Mouse (Mus musculus): ENCODE results near the gene Polr2l.
A peak's percentile ranks its signal among the peaks of the same experiment; 100 is the strongest.

The Polr2l gene

GRCm38 (mm10) chr7:141467230-141468030, 7.5 kb downstream of the Polr2l start, which contains the start of gene Cd151:
Gene Cd151, plus strand, starts transcription at chr7:141467392.
- peak; percentile 83 for DNase-seq

- DNase-seq, result no peak
These were observed 8.3 kb downstream of the Polr2l start for GRCm38 (mm10) chr7:141466607-141467148.

DNA sequence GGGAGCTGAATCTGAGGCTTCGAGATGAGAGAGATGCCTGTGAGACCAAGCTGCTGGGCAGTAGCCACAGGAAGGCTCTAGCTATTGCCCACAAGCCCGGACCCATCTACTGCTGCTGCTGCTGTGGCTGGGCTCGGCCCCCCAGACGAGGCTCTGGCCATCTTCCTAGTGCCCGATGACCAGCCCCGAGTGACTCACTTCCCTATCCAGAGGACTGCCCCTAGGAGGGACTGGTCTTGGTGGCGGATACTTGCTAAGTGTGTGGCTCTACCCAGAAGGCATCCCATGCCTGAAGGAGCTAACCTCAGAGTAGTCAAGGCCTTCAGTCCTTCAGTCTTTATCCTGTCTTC, 8.9 kb downstream of the Polr2l start:
- no peak for DNase-seq

GRCm38 (mm10) chr7:141465388-141466044, 9.4 kb downstream of the Polr2l start:
- no peak for DNase-seq

DNA sequence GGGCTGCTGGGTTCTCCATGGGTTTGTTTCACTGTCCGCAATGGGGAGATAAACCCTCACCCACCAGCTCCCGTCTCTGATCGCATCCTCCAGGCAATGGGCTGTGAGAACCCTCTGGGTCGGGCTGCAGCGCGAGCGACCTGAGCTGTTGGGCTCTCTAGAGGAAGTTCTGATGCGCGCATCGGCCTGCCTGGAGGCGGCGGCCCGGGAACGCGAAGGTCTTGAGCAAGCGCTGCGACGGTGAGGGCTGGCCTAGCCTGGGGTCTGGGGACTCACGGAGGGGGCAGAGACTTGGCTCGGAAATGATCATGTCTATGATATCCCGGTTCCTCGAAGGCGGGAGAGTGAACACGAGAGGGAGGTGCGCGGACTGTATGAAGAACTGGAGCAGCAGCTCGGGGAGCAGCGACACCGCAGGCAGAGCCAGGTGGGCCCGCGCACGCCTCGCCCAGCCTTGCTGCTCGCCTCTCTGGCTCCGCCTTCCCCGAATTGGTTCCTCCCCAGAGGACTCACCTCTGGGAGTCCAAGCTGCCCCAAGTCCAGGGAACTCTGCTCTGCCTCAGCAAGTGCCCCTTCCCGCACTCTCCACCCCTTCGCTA, 10.2 kb downstream of the Polr2l start:
- DNase-seq, result peak; percentile 27

- DNase-seq, result no peak
These were observed 10.9 kb downstream of the Polr2l start for GRCm38 (mm10) chr7:141463824-141464602.

DNA sequence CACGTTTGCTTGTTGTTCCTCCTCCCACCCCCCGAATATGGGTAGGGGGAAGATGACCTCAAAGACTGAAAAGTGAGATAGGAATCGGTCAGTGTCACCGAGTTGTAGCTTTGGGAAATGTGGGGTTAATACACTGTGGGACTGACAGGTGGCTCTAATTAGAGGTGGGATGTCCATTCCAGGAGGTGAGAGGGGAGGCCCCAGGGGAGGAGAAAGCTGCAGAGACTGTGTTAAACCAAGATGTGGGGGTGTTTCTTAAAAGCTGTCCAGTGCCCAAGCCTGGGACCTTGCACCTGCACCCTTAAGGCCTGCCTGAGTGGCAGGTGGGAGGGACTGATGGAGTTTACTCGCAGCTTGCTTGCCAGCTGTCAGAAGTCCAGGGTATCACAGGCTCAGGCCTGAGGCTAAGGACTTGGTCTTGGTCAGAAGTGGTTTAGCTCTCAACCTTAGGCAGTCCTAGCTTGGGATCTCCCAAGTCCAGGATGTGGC, 12.6 kb downstream of the Polr2l start:
- peak; percentile 22 for DNase-seq

- DNase-seq, result peak; percentile 54
These were observed 13.2 kb downstream of the Polr2l start for GRCm38 (mm10) chr7:141461521-141462332.

DNA sequence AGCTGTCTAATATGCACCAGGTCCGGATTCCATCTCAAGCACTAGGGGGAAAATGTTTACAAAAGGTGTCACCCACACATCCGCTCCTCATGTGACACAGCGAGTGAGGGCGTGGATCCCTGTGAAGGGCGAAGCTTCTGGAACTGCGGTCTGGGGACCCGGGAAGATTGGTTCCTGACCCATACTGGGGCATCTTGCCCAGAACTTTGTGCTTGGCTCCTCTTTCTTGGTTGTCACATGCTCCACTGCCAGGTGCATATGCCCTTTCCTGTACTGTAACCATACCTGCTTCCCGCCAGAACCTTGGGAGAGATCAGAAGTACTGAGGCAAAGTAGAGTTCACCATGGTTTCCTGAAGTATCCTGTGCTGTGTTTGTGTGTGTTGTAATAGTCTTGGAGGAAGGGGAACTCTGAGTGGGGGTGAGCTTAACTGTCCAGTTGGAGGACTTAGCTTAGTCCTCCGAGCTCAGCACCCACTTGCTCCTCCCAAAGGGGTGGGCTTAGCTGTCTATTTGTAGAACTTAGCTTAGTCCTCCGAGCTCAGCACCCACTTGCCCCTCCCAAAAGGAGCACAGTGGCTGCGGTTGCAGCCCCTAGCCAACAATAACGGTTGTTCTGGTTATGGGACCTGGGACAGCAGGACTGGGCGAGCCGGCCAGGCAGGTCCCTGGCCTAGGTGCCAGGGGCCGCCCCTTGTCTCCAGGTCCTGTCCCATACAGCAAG, 14.4 kb downstream of the Polr2l start, which contains the start of gene Cracr2b:
Gene Cracr2b, plus strand, starts transcription at position 704 of the 723 bp plus-strand sequence.
- DNase-seq, result no peak

GRCm38 (mm10) chr7:141460001-141460390, 14.9 kb downstream of the Polr2l start:
- no peak for DNase-seq

GRCm38 (mm10) chr7:141459301-141459711, 15.6 kb downstream of the Polr2l start:
- no peak for DNase-seq

DNA sequence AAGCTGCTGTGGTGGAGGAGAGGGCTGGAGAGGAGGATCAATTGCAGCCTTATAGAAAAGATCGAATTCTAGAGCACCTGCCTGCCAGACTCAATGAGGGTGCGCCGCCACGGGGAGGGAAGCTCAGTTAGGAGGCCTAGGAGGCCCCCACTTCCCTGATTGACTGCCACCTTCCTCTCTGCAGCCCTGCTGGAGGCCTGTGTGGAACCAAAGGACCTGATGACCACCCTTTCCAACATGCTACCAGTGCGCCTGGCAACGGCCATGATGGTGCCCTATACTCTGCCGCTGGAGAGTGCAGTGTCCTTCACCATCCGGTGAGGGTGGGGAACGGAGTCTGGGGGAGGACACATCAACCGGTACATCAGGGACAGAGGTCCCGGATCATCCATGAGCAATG, 16.3 kb downstream of the Polr2l start:
- no peak for DNase-seq

DNA sequence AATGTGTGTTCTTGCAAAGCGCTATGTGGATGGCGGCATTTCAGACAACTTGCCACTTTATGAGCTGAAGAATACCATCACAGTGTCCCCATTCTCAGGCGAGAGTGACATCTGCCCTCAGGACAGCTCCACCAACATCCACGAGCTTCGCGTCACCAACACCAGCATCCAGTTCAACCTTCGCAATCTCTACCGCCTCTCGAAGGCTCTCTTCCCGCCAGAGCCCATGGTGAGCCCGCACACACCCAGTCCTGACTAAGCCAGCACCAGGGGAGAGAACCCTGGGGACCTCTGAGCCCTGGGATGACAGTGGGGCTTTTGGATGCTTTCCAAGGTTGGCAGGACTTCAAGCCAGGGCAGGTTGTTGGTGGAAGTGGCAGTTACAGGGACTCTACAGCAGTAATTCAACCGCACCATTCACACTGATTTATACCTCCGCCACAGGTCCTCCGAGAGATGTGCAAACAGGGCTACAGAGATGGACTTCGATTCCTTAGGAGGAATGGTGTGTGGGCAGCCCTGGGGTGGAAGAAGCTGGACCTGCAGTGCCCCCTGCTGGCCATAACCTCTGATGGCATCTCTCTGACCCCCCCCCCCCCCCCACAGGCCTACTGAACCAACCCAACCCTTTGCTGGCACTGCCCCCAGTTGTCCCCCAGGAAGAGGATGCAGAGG, 16.8 kb downstream of the Polr2l start:
- DNase-seq, result peak; percentile 58

GRCm38 (mm10) chr7:141457236-141457635, 17.7 kb downstream of the Polr2l start:
- no peak for DNase-seq

- DNase-seq, result no peak
These were observed 18.2 kb downstream of the Polr2l start for GRCm38 (mm10) chr7:141456739-141457138.

GRCm38 (mm10) chr7:141455610-141456314, 19.2 kb downstream of the Polr2l start:
- peak; percentile 85 for DNase-seq

DNA sequence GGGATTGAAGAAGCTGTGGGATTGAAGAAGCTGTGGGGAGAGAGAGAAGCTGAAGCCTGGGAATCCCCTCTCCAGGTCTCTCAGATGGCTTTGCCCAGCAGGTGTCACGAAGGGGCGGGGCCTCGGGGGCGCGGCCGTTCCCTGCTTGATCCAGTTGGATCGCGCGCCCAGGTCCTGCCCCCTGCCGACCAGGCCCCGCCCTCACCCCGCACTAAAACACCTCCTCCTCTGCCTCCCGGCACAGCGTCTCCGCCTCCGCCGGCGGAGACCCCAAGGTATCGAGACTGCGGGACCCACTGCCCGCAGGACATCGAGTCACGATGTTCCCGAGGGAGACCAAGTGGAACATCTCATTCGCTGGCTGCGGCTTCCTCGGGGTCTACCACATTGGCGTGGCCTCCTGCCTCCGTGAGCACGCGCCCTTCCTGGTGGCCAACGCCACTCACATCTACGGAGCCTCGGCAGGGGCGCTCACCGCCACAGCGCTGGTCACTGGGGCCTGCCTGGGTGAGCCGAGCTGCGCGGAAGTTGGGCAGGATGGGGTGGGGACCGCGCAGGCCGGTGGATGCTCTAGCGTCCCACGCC, 19.9 kb downstream of the Polr2l start, which contains the start of gene Pnpla2:
Gene Pnpla2, plus strand, starts transcription at position 232 of the 585 bp plus-strand sequence.
- DNase-seq, result peak; percentile 96

- no peak for DNase-seq
These were observed 21.3 kb downstream of the Polr2l start for GRCm38 (mm10) chr7:141453636-141454035.

DNA sequence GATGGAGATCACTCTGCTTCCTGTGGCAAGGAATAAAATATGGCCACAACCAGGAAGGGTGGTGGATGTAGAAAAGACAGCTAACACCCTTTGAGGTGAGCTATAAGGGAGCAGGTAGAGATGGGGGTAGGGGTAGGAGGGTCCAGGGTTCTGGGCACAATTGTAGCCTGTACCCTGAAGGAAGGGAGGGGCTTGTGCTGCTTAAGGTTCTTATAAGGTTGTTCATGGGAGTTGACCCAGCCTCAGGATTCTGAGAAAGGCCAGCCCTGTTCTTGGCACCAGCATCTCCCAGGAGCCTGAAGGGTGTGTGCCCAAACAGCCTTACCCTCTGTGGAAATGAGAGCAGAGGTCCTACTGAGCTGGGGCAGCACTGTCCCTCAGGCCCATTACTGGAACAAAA, 23.0 kb downstream of the Polr2l start:
- DNase-seq, result no peak
